Mouse (Mus musculus) layer of hippocampus, postnatal 10 days (tissue): ENCODE results near the gene Wdr81. TPM values are rescaled to one million over a fixed set of nuclear protein-coding genes. Genes with fewer than 3 reads are reported as not detected.
A peak's percentile ranks its signal among the peaks of the same experiment; 100 is the strongest.

Experiments
- DNase-seq, 2 experiments: peaks; one replicate each; pipeline ENCODE4 v3.0.0; 2021; ENCODE audit warnings: low spot score in 2 of 2
- total RNA-seq, 2 experiments: library from RNA; stranded (reverse); gene quantifications; 2 replicates each; pipeline ENCODE4 v1.2.3; 2021

Gene Wdr81
- total RNA-seq, 2 experiments from 2014 or later = 18.7 to 18.9 TPM

DNA sequence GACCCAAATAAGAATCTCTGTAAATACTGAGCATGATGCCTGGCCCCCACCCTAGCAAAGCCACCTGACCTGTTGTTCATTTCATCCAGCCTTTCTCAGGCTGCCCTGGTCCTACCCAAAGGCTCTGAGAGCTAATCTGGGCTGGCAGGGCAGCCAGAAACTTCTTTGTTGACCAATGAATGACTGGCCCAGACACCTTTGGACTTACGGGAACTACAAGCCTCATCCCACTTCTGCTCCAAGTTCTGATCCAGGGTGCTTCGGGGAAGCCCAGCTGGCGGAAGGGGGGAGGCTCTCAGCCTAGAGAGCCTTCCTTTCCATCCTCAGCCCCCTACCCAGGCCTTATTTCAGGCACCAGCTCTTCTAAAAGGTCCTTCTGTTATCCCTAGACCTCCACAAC lies 15.7 kb downstream of the Wdr81 start:
- no peak for DNase-seq

DNA sequence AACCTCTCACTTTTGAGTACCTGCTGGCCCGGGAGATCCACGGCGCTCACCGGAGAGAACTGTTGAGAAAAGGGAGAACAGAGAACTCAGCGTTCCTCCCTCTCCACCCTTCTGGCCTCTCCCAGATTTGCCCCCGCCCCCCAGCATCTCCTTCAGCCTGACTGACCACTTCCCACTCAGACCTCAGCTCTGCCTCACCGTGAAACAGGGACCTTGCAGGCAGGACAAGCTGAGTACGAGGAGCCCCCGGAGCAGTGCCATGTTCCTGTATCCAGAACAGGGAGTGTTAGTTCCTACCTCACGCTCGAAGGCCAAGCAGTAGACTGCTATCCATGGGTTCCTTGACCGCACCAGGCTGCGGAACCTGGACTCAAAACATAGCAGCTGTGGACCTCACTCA lies 16.3 kb downstream of the Wdr81 start:
- DNase-seq = no peak

DNA sequence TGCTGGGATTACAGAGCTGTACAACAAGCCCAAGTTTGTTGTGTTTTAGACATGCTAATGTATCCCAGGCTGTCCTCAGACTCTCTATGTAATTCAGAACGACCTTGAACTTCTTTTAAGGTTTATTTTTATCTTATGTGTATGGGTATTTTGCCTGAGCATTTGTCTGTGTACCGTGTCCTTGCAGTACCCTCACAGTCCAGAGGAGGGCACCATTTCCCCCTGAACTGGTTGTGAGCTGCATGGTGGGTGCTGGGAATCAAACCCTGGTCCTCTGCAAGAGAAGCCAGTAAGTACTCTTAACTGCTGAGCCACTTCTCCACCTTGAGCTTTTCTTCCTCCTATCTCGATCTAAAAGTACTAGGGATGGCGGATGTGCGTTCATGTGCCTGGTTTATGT lies 20.4 kb downstream of the Wdr81 start:
- DNase-seq = no peak

DNA sequence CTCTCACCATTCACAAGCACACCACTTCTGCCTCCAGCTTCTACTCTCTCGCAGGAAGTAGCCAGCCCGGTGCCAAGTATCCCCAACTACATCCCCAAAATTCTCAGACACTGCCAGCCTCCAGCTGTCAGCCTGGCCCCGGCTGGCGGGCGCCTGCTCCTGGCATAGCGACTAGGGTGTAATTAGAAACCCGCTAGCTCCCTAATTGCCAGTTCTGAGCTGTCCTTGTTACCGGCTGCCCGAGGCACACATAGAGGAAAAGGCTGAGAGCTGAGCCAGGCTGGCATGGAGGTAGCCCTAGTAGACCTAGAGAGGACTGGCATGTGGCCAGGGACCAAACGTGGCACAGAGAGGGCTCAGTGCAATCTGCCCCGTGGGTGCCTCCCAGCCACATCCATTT lies 23.2 kb downstream of the Wdr81 start:
- peak; percentile 89 to 91 for DNase-seq

DNA sequence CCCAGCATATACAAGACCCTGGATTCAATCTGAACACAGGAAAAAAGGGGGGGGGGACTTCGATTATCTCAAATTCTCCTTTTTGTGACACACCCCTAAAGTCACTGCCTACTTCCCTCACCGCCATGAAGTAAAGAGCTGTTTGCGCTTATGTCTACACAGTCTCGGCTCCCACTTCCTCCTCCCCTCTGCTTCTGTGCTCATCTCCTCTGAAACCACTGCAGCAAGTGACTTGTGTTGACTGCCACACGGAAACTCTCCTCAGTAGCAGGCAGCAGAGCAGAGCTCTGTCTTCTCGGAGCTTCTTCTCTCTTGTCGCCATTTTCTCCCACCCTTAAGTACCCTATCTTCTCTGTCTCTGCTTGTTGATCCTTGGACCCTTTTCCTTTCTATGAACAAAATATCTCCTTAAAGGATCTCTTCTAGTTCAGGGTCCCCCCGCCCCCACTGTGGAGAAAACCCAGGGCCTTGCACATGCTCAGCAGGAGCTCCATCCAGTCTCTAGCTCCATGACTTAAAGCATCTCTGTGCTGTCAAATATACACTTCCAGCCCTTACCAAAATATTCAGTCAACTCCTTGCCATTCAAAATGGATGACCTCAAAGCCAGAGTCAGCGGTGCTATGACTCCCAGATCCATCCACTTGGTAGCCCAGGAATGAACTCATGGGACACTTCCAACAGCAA lies 25.4 kb downstream of the Wdr81 start:
- no peak for DNase-seq

DNA sequence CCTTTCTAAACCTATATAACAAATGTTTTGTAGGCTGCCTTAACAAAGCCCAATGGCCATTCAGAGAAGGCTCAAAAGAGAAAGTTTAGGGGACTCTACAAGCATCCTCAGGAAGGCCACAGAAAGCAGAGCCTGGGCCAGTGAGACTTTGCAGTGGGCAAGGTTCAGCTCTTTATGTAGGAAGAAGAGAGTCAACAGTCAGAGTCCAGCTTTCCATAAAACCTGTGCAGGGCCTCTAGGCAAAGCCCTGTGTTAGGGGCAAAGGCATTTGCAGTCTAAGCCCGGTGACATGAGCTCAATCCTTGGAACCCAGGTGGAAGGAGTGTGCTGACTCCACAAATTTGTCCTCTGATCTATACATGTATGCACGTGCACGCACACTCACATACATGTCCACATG lies 30.1 kb downstream of the Wdr81 start:
- DNase-seq = no peak

DNA sequence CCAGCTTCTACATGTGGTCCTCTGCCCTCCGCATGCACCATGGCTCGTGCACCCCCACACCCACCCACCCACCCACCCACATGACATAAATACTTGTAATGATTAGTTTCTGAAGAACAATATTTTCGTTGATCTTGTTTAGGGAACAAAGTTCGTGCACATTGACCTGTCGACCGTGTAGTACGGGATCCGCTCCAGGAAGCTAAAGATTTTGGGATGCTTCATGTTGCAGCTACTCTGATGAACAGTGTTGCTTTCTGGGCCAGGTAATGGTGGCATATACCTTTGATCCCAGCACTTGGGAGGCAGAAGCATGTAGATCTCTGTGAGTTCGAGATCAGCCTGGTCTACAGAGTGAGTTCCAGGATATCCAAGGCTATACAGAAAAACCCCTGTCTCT lies 30.5 kb downstream of the Wdr81 start:
- DNase-seq = no peak

- no peak for DNase-seq
These were observed 31.4 kb downstream of the Wdr81 start for GRCm38 (mm10) chr11:75423091-75423490.

DNA sequence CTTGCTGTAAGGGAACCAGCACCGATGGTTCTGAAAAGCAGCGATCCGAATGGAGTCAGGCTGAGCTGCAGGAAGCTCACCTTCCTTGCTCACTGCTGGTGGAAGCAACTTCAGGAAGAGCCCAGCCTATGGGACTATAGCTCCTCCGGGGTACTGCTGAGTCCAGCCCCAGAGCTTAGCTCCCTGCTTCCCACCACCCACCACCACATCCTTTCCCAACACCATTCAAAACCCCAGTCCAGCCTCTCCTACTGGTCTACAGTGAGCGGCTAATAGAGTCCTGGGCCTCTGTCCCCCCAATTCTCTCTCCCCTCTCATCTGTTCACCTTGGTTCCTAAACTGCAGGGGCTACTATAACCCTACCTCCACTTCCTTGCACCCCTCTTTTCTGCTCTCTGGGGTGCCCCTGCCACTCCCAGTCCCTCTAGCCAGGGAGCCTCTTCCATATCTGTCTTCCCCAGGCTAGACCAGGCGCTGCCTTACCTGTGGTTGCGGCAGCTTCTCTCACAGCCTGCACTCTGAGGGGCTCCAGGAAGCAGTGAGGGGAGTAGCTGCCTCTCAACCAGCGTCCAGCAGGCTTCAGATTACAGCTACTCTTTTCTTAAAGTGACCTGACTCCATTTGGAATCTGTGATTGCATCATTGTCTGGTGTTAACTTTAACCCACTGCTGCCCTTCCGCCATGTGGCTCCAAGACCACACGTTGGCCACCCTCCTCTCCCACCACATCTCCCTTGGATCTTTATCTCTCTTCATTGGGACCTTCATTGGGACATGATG lies 32.3 kb downstream of the Wdr81 start, which contains the start of gene Serpinf1:
Gene Serpinf1, minus strand, starts transcription at position 689 of the 780 bp plus-strand sequence.
- no peak for DNase-seq

DNA sequence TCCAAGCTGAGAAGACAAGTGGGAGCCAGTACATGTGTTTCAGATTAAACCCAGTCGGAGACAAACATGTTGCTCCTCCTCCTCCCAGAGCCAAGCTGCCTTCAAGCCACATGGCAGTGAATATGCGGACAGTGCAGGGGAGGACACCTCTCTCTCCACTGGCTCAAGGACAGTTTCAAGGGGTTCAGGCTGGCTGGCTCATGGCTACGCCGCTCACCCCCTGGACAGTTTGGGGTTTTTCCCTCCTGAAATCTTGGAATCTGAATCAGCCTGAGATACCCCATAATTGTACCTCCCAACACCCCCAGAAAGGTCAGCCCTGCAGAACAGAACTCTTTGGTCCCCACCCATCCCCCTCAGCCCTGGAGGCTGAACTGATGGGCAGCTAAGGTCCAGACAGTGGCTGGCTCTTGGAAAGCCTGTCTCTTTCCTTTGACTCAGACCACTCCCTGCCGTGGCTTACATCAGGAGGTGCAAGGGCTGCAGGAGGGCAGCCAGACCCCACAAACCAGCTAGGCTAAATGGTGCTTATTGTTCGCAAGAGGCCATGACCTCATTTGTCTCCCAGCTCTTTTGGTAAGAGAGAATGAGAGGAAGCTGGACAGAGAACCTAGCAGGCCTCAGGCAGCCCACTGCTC lies 33.0 kb downstream of the Wdr81 start:
- no peak for DNase-seq

DNA sequence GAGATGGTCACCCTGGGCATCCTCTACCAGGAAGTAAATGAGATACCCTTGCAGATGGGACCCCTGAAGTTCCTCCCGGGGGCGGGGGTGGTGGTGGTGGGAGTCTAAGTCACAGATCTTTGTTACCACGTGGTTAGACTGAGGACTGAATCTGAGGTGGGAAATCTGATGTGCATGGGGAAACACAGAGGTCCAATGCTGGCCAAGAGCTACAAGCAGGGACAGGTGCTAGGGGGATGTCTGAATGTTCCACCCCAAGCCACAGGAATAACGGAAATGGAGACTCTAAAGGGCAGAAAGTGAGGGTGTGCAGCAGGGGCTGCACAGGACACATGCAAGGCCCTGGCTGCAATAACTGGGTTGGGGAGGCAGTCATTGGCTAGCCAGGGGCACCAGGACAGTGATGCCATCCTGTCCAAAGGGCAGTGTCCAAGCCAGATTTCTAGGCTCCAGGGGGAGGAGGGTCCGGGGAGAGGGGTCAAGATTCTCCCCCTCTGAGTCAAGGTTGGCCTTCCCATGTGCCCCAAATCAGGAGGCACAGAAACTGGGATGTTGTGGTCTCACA lies 33.6 kb downstream of the Wdr81 start:
- no peak for DNase-seq

DNA sequence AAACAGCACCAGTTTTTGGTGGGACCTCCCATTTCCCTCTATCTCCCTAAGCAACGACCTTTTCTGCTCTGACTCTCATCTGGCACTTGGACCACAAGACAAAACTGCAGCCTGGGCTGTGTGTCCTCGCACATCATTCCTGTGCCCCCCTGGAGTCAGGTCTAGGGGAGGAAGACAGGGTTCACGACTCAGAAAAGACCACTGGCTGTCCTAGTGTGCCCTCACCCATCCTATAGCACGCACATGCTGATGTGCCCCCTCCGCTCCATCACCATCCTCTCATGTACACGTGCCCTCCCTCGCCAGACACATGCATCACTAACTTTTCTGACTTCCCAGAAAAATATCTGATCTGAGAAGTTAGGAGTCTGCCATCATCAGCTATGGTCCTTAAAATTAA lies 34.5 kb downstream of the Wdr81 start:
- DNase-seq = no peak

GRCm38 (mm10) chr11:75415994-75416393 lies 38.5 kb downstream of the Wdr81 start:
- DNase-seq = no peak

- DNase-seq = peak; percentile 30 to 35
These were observed 39.4 kb downstream of the Wdr81 start for GRCm38 (mm10) chr11:75415096-75415495.

DNA sequence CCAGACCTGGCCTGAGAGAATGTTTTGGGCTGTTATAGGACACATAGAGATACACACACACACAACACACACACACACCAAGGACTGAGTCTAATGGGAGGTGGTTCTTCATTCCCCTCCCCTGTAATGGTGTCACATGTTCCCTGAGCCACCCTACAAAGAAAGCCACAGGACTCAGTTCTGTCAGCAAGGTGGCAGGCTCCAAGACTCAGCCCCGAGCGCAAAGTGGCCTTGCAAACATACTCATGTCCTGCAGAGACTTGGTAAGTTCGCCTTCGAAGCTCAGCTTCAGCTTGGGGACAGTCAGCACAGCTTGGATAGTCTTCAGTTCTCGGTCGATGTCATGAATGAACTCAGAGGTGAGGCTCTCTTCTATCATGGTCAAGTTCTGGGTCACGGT lies 43.9 kb downstream of the Wdr81 start:
- no peak for DNase-seq

- DNase-seq = no peak
These were observed 44.6 kb downstream of the Wdr81 start for GRCm38 (mm10) chr11:75409679-75410575.

DNA sequence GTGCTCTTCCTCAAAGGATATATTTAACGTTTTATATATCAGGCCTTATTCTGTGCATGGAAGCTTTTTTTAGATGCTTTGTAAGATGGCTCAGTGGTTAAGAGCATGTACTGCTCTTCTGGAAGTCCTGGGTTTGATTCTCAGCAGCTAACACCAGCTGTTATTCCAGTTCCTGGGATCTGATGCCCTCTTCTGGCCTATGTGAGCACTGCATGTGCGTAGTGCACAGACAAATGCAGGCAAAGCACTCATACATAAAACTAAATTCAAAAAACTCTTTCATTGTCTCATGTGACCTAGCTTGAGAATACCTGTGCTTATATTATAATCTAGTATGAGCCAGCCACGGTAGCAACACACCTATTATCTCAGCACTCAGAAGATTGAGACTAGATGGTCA lies 47.7 kb downstream of the Wdr81 start:
- DNase-seq = peak; percentile 47 to 54

GRCm38 (mm10) chr11:75406104-75406503 lies 48.4 kb downstream of the Wdr81 start:
- DNase-seq = no peak

DNA sequence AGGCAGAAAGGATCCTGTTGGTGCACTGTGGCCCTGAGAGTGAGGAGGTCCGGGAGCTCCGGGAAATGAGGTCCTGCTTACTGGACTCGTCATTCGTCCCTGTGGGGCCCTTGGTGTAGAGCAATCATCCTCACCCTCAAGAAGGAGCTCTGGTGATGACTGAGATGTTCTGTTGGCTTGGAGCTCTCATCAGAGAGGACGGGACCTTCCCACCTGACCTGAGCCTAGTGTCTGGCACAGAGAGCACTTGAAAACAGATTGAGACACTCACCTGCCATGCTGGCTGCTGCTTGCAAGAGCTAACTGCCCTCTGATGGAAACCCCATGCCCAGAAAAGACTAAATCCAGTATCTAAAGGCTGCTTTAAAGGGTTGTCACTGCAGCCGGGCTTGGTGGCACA lies 49.7 kb downstream of the Wdr81 start:
- no peak for DNase-seq

DNA sequence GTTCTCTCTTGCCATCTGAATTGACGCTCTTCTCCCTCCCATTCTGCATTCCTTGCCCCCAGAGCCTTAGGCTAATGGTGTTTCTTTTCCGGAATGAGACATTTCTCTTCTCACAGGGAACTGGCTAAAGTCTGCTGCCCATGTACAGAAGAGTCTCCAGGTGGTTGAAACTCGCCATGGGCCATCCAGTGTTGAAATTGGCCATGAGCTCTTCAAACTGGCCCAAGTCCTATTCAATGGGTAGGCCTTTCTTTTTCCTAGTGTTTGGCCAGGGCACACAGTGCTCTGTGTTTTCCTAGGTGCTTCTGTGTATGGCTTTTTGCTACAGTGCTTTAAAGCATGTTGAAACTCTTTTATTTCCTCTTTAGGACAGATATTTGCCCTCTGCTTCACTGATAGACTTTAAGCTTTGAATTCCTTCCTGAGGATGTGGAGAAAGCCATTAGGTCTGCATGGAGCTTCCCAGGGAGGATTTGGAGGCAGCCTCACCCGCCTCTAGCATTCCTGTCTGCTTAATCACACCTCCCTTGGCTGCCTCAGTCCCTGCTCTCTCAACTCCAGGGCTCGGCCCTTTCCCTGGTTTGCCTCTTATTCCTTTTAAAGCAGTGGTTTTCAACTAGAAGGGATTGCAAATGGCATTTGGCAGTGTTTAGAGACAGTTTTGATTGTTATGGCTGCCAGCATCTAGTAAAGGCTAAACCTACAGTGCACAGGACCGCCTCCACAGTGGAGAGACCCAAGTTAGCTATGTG lies 51.0 kb downstream of the Wdr81 start:
- DNase-seq = no peak
